Mouse (Mus musculus) liver, embryonic 12.5 days (tissue): ENCODE measurements around the gene Olfr1197. TPM values are rescaled to one million over a fixed set of nuclear protein-coding genes. Genes with fewer than 3 reads are reported as not detected.

ENCODE experiments used
- ATAC-seq: fragments of 200-750 bp; cut with Nextera tagmentation; 2 replicates; pipeline ENCODE4 v1.8.0; 2017; ENCODE audit warnings: moderate number of reproducible peaks, mild to moderate bottlenecking, moderate library complexity
- H3K27ac ChIP-seq: fragments of 300-500 bp; sonication (generic); 2 replicates; pipeline ENCODE4 v1.5.1; 2016; ENCODE audit warnings: mild to moderate bottlenecking
- H3K27me3 ChIP-seq: fragments of 300-500 bp; sonication (generic); replicated peaks from 2 replicates; pipeline ENCODE4 v1.6.1; 2016; ENCODE audit warnings: mild to moderate bottlenecking, moderate library complexity
- H3K36me3 ChIP-seq: fragments of 300-500 bp; sonication (generic); 2 replicates; pipeline ENCODE4 v1.6.1; 2016; ENCODE audit warnings: mild to moderate bottlenecking, moderate library complexity
- H3K4me1 ChIP-seq: fragments of 300-500 bp; sonication (generic); 2 replicates; pipeline ENCODE4 v1.6.1; 2016
- H3K4me2 ChIP-seq: fragments of 300-500 bp; sonication (generic); 2 replicates; pipeline ENCODE4 v1.6.1; 2016; ENCODE audit warnings: mild to moderate bottlenecking, moderate library complexity
- H3K4me3 ChIP-seq: fragments of 300-500 bp; sonication (generic); 2 replicates; pipeline ENCODE4 v1.5.1; 2016; ENCODE audit warnings: mild to moderate bottlenecking, moderate library complexity
- H3K9ac ChIP-seq: fragments of 300-500 bp; sonication (generic); 2 replicates; pipeline ENCODE4 v1.6.1; 2016; ENCODE audit warnings: mild to moderate bottlenecking, moderate library complexity
- H3K9me3 ChIP-seq: fragments of 300-500 bp; sonication (generic); replicated peaks from 2 replicates; pipeline ENCODE4 v1.6.1; 2016; ENCODE audit warnings: mild to moderate bottlenecking, moderate library complexity
- WGBS: fragments of 180-500 bp; shearing (Covaris S2); methylation state at CpG from one replicate; pipeline ENCODE4 v1.1.7; 2016; ENCODE audit not compliant: insufficient replicate concordance; 5-methylcytosine and 5-hydroxymethylcytosine counted together
- polyA plus RNA-seq: library from polyadenylated mRNA; unstranded; fragments of >200 nt; fragmentation: Nextera tagmentation; extraction: Ambion mirVana; gene quantifications from 2 replicates; pipeline ENCODE4 v1.2.1, GENCODE M21; 2016

The Olfr1197 gene
- not detected in 2 replicates for polyA plus RNA-seq

- H3K9ac ChIP-seq = no peak within 1 kb of the TSS
- H3K4me3 ChIP-seq = no peak within 1 kb of the TSS
- H3K4me2 ChIP-seq = no peak within 1 kb of the TSS
- no peaks in the 10 kb centered on the region for H3K4me1 ChIP-seq
- no peaks in the 10 kb centered on the region for H3K36me3 ChIP-seq
- no peak within 1 kb of the TSS for H3K27ac ChIP-seq
- H3K27me3 ChIP-seq = no peaks in the 10 kb centered on the region
- H3K9me3 ChIP-seq = no peaks in the 10 kb centered on the region
- no peak for ATAC-seq
- WGBS = 70% methylated on average over 1 of the region's 1 CpGs
Measured at GRCm38 (mm10) chr2:88732266-88732665, at the start of gene Olfr1197. Gene Olfr1197, minus strand, starts transcription at chr2:88732366.

DNA sequence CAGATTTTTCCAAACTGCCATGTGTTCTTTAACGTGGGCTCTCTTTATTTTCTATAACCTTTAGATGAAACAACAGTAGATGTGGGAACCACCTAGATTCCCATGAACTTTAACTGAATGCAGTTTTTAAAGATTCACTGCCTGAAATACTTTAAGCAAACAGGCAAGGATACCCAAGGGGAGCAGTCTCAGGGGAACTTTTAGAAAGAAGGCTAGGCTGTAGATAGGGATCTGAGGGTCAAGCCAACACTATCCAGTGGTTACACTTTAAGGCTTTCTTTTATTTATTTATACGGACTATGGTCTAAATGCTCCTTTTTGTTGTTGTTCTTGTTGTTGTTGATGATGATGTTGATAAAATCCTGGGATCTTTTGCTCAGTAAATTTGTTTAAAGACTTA, 38.2 kb upstream of the Olfr1197 start, which contains the start of gene Olfr1200:
Olfr1200 (minus strand) TSS at position 101 of the 400 bp plus-strand sequence.
- H3K4me1 ChIP-seq = no peaks in the 10 kb centered on the region
- H3K27me3 ChIP-seq = no peaks in the 10 kb centered on the region
- no peak within 1 kb of the TSS for H3K9ac ChIP-seq
- no peak within 1 kb of the TSS for H3K27ac ChIP-seq
- no peaks in the 10 kb centered on the region for H3K9me3 ChIP-seq
- H3K4me3 ChIP-seq = no peak within 1 kb of the TSS
- H3K36me3 ChIP-seq = no peaks in the 10 kb centered on the region
- no peak within 1 kb of the TSS for H3K4me2 ChIP-seq
- ATAC-seq = no peak
- WGBS = 51% methylated on average over 2 of the region's 2 CpGs

DNA sequence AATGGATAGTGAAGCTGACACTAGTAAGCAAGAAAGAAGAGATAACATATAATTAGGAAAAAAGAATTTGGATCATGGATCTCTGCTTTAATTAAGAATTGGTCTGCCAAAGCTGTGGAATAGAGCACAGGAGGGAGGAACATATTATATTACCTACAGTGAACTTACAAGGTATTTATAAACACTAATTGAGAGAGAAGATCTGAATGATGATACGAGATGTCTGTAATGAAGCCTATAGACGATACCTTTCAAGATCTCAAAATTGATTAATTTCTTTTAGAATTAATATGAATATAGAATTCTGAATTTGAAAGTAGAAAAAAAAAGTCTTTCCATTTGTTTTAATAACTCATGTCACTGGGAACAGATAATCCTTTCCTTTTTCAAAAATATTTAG, 28.2 kb upstream of the Olfr1197 start, which contains the start of gene Olfr1199:
Olfr1199 (minus strand) TSS at position 101 of the 400 bp plus-strand sequence.
- Histone ChIP-seq H3K4me2 (no peak within 1 kb of the TSS), H3K36me3 (no peaks in the 10 kb centered on the region), H3K27me3 (no peaks in the 10 kb centered on the region), H3K9ac (no peak within 1 kb of the TSS), H3K4me3 (no peak within 1 kb of the TSS), H3K9me3 (no peaks in the 10 kb centered on the region), H3K27ac (no peak within 1 kb of the TSS), H3K4me1 (no peaks in the 10 kb centered on the region)
- no peak for ATAC-seq
- WGBS = 69% methylated on average over 2 of the region's 2 CpGs

DNA sequence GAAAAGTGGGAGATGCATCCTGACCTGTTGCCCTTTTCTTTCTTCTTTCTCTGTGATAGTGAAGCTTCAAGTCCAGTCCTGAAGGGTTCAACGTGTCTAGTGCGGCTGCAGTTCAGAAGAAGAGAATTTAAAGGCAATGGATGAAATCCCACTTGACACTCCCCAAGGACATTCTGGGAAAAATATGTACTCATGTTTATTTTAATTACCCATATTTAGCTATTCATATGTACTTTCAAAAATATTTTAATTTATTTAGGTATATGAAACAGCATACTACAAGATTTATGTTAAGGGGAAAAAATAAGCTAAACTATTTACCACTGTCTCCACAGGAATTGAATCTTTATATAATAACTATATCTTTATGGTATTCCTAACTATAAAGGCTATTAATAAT, 19.1 kb upstream of the Olfr1197 start, which contains the start of gene Olfr1198:
Olfr1198 (minus strand) TSS at position 101 of the 400 bp plus-strand sequence.
- H3K27me3 ChIP-seq = no peaks in the 10 kb centered on the region
- WGBS = 66% methylated on average over 2 of the region's 2 CpGs
- no peak for ATAC-seq
- H3K4me1 ChIP-seq = no peaks in the 10 kb centered on the region
- no peak within 1 kb of the TSS for H3K27ac ChIP-seq
- no peaks in the 10 kb centered on the region for H3K9me3 ChIP-seq
- H3K4me2 ChIP-seq = no peak within 1 kb of the TSS
- H3K36me3 ChIP-seq = no peaks in the 10 kb centered on the region
- no peak within 1 kb of the TSS for H3K9ac ChIP-seq
- H3K4me3 ChIP-seq = no peak within 1 kb of the TSS

DNA sequence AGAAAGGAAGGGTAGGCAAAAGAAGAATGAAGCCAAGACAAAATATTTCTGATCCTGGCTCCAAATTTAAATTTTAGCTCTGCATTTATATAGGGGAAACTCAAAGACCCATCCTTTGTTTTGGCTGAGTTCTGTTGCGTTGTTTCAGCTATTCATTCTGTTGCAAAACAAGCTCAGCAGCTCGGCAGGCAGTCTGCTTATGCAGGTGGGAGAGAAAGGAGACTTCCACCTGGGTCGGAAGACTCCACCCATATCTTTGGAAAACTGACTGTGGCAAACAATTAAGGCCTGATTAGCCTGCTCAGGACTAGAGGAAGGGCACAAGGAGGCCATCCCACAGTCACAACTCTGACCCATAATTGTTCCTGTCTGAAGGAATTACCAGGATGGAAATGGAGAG, 11.2 kb upstream of the Olfr1197 start:
- Histone ChIP-seq H3K9ac (no peak overlapping the region), H3K27me3 (no peaks in the 10 kb centered on the region), H3K4me1 (no peaks in the 10 kb centered on the region), H3K27ac (no peak overlapping the region), H3K9me3 (0 out of 2 replicates have a peak, but pooled peaks cover 6% of the 10 kb centered on the region), H3K4me2 (no peak overlapping the region), H3K4me3 (no peak overlapping the region), H3K36me3 (no peaks in the 10 kb centered on the region)
- no peak for ATAC-seq
- 66% methylated on average over 3 of the region's 3 CpGs for WGBS

- ATAC-seq = no peak
- H3K4me3 ChIP-seq = no peak within 1 kb of the TSS
Measured at GRCm38 (mm10) chr2:88704497-88704896, 27.7 kb downstream of the Olfr1197 start, which contains the start of gene Olfr1196. Gene Olfr1196, minus strand, starts transcription at chr2:88704597.

GRCm38 (mm10) chr2:88689087-88689486, 43.1 kb downstream of the Olfr1197 start, which contains the start of gene Olfr1195:
Gene Olfr1195, minus strand, starts transcription at chr2:88689187.
- H3K27me3 ChIP-seq = no peaks in the 10 kb centered on the region
- H3K4me3 ChIP-seq = no peak within 1 kb of the TSS
- H3K27ac ChIP-seq = no peak within 1 kb of the TSS
- H3K36me3 ChIP-seq = no peaks in the 10 kb centered on the region
- ATAC-seq = no peak
- H3K9ac ChIP-seq = no peak within 1 kb of the TSS
- no peaks in the 10 kb centered on the region for H3K4me1 ChIP-seq
- no peak within 1 kb of the TSS for H3K4me2 ChIP-seq
- no peaks in the 10 kb centered on the region for H3K9me3 ChIP-seq

More at GRCm38 (mm10) chr2:88704497-88704896, 27.7 kb downstream of the Olfr1197 start, which contains the start of gene Olfr1196:
- 65% methylated on average over 2 of the region's 2 CpGs for WGBS
- H3K27me3 ChIP-seq = no peaks in the 10 kb centered on the region
- no peaks in the 10 kb centered on the region for H3K9me3 ChIP-seq
- no peak within 1 kb of the TSS for H3K27ac ChIP-seq
- H3K9ac ChIP-seq = no peak within 1 kb of the TSS
- no peaks in the 10 kb centered on the region for H3K36me3 ChIP-seq
- no peak within 1 kb of the TSS for H3K4me2 ChIP-seq
- no peaks in the 10 kb centered on the region for H3K4me1 ChIP-seq

Other genes with a start within 250 kb of the Olfr1197 start
- gene Olfr1184, start 248.8 kb downstream of the Olfr1197 start, polyA plus RNA-seq = not detected in 2 replicates
- gene Olfr1185-ps1, start 239.0 kb downstream of the Olfr1197 start, polyA plus RNA-seq = not detected in 2 replicates
- not detected in 2 replicates for gene Olfr1186, start 213.8 kb downstream of the Olfr1197 start, polyA plus RNA-seq
- gene Olfr1188, start 175.4 kb downstream of the Olfr1197 start, polyA plus RNA-seq = not detected in 2 replicates
- not detected in 2 replicates for gene Olfr1189, start 145.9 kb downstream of the Olfr1197 start, polyA plus RNA-seq
- not detected in 2 replicates for gene Olfr1191-ps1, start 91.8 kb downstream of the Olfr1197 start, polyA plus RNA-seq
- not detected in 2 replicates for gene Olfr1192-ps1, start 83.9 kb downstream of the Olfr1197 start, polyA plus RNA-seq
- not detected in 2 replicates for gene Olfr1193, start 56.7 kb downstream of the Olfr1197 start, polyA plus RNA-seq
- not detected in 2 replicates for gene Olfr1195, start 43.2 kb downstream of the Olfr1197 start, polyA plus RNA-seq
- gene Olfr1196, start 27.8 kb downstream of the Olfr1197 start, polyA plus RNA-seq = not detected in 2 replicates
- not detected in 2 replicates for gene Olfr1198, start 19.0 kb upstream of the Olfr1197 start, polyA plus RNA-seq
- not detected in 2 replicates for gene Olfr1199, start 28.1 kb upstream of the Olfr1197 start, polyA plus RNA-seq
- gene Olfr1200, start 38.1 kb upstream of the Olfr1197 start, polyA plus RNA-seq = not detected in 2 replicates
- not detected in 2 replicates for gene Olfr1201, start 60.7 kb upstream of the Olfr1197 start, polyA plus RNA-seq
- not detected in 2 replicates for gene Olfr1202, start 82.1 kb upstream of the Olfr1197 start, polyA plus RNA-seq
- not detected in 2 replicates for gene Olfr1205, start 97.4 kb upstream of the Olfr1197 start, polyA plus RNA-seq
- not detected in 2 replicates for gene Olfr1204, start 116.9 kb upstream of the Olfr1197 start, polyA plus RNA-seq
- not detected in 2 replicates for gene Olfr1206, start 130.9 kb upstream of the Olfr1197 start, polyA plus RNA-seq
- gene Olfr1208, start 169.9 kb upstream of the Olfr1197 start, polyA plus RNA-seq = not detected in 2 replicates
- gene Olfr1209, start 182.8 kb upstream of the Olfr1197 start, polyA plus RNA-seq = not detected in 2 replicates
- not detected in 2 replicates for gene Olfr1211, start 205.7 kb upstream of the Olfr1197 start, polyA plus RNA-seq
- gene Olfr1212, start 221.6 kb upstream of the Olfr1197 start, polyA plus RNA-seq = not detected in 2 replicates
- gene Gm13762, start 247.9 kb upstream of the Olfr1197 start, polyA plus RNA-seq = not detected in 2 replicates